Mouse (Mus musculus): ENCODE results near the gene Sema7a.

The Sema7a gene

GRCm38 (mm10) chr9:58011027-58011426, 71.1 kb downstream of the Sema7a start:
- DNase-seq (ENCODE audit: low spot score) = no peak

- no peak for DNase-seq (ENCODE audit: low spot score)
Observed at GRCm38 (mm10) chr9:58011552-58011951, 71.6 kb downstream of the Sema7a start.

Data from ovary, postnatal 14 days (tissue).